Mouse (Mus musculus): ENCODE data around the gene Wdr11. TPM values are rescaled to one million over a fixed set of nuclear protein-coding genes. Genes with fewer than 3 reads are reported as not detected.

Gene Wdr11
- polyA plus RNA-seq, 1 experiment from 2014 or later, result 44.1 TPM

DNA sequence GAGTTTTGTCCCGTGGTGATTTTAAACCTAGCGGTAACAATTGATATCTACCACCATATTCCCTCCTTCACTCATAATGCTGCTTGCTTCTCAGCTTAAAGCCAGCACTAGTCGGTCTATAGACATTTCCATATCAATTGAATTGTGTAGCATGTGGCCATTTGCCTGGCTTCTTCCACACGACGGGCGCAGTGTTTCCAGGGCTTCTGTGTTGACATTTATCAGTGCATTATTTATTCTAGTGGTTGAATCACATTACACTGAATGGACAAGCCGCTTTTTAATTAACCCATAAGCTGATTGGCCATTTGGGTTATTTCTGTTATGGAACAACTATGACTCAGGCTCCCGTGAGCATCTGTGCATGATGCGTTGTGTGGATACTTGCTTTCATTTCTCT is 82.1 kb downstream of the Wdr11 start:
- Histone ChIP-seq H3K4me2 (replicated peaks) (no peak overlapping the region), H3K36me3 (no peaks in the 10 kb centered on the region), H3K4me1 (peaks cover 32% of the 10 kb centered on the region), H3K9me3 (no peaks in the 10 kb centered on the region), H3K27ac (no peak overlapping the region), H3K27me3 (0 out of 2 replicates have a peak, but pooled peaks cover 6% of the 10 kb centered on the region), H3K4me3 (no peak overlapping the region), H3K9ac (no peak overlapping the region)
- 84% methylated on average over 9 of the region's 9 CpGs for WGBS
- ATAC-seq (ENCODE audit: low FRiP score, low read depth), result no peak

- Histone ChIP-seq H3K4me2 (replicated peaks) (no peak overlapping the region), H3K9ac (no peak overlapping the region), H3K27me3 (0 out of 2 replicates have a peak, but pooled peaks cover 6% of the 10 kb centered on the region), H3K4me3 (no peak overlapping the region), H3K27ac (no peak overlapping the region), H3K9me3 (no peaks in the 10 kb centered on the region), H3K4me1 (peaks cover 32% of the 10 kb centered on the region), H3K36me3 (no peaks in the 10 kb centered on the region)
- ATAC-seq (ENCODE audit: low FRiP score, low read depth), result no peak
- WGBS, result 80% methylated on average over 4 of the region's 4 CpGs
Observed at GRCm38 (mm10) chr7:129674558-129674957, 82.9 kb downstream of the Wdr11 start.

DNA sequence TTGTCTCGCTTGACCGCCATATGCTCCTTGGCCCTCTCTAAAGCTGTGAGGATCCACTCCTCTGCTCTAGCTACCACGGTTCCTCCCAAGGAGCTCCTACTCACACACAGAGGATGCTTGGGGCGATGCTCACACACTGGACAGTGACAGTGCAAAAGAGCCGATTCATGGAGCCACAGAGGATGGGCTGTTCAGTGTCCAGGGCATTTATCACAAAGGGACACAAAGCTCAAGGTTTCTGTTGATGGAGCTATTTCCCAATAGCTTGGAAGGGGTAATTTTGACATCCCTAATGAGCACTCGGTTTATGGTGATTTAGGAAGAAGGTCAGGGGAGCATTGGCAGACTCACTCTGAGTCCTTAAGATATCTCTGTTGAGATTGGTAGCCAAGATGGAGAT is 84.2 kb downstream of the Wdr11 start:
- Histone ChIP-seq H3K9me3 (no peaks in the 10 kb centered on the region), H3K4me1 (peaks cover 27% of the 10 kb centered on the region), H3K9ac (no peak overlapping the region), H3K4me2 (replicated peaks) (no peak overlapping the region), H3K4me3 (no peak overlapping the region), H3K27ac (no peak overlapping the region), H3K27me3 (0 out of 2 replicates have a peak, but pooled peaks cover 6% of the 10 kb centered on the region), H3K36me3 (no peaks in the 10 kb centered on the region)
- no peak for ATAC-seq (ENCODE audit: low FRiP score, low read depth)
- WGBS, result 92% methylated on average over 6 of the region's 6 CpGs

GRCm38 (mm10) chr7:129677141-129677540 is 85.5 kb downstream of the Wdr11 start:
- Histone ChIP-seq H3K4me2 (replicated peaks) (no peak overlapping the region), H3K36me3 (no peaks in the 10 kb centered on the region), H3K4me1 (peaks cover 32% of the 10 kb centered on the region), H3K27me3 (0 out of 2 replicates have a peak, but pooled peaks cover 6% of the 10 kb centered on the region), H3K27ac (no peak overlapping the region), H3K9me3 (no peaks in the 10 kb centered on the region), H3K9ac (no peak overlapping the region), H3K4me3 (no peak overlapping the region)
- 53% methylated on average over 4 of the region's 4 CpGs for WGBS
- ATAC-seq (ENCODE audit: low FRiP score, low read depth), result no peak

DNA sequence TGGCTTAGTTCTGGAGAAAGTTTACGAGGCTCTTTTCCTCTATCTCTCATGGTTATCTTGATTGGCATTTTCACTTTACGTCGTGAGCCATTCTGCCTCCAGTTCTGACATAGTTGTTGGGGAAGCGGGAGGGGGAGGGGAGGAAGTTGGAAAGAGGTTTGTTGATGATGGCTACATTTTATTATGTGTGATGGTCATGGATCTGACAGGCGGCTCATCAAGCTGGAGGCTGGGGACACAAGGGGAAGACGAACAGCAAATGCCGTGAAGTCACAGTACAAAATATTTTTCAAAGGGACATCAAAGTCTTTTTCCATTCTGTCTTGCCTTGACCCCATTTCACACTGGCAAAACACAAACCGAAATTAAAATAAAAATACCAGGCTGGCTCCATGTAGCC is 86.8 kb downstream of the Wdr11 start:
- Histone ChIP-seq H3K27me3 (0 out of 2 replicates have a peak, but pooled peaks cover 6% of the 10 kb centered on the region), H3K27ac (peak overlapping the region; percentile 83), H3K4me3 (no peak overlapping the region), H3K9me3 (no peaks in the 10 kb centered on the region), H3K36me3 (no peaks in the 10 kb centered on the region), H3K4me1 (peaks cover 42% of the 10 kb centered on the region), H3K4me2 (replicated peaks) (peak overlapping the region; percentile 23), H3K9ac (no peak overlapping the region)
- ATAC-seq (ENCODE audit: low FRiP score, low read depth), result no peak
- WGBS, result 9% methylated on average over 8 of the region's 8 CpGs

- no peak overlapping the region for H3K4me3 ChIP-seq
- no peaks in the 10 kb centered on the region for H3K36me3 ChIP-seq
- H3K27ac ChIP-seq, result peak overlapping the region; percentile 89
- no peak overlapping the region for H3K9ac ChIP-seq
- H3K27me3 ChIP-seq, result 0 out of 2 replicates have a peak, but pooled peaks cover 6% of the 10 kb centered on the region
- 3% methylated on average over 8 of the region's 8 CpGs for WGBS
- peak; percentile 55 for ATAC-seq (ENCODE audit: low FRiP score, low read depth)
- no peaks in the 10 kb centered on the region for H3K9me3 ChIP-seq
- peaks cover 46% of the 10 kb centered on the region for H3K4me1 ChIP-seq
- peak overlapping the region; percentile 23 for H3K4me2 ChIP-seq (replicated peaks)
Observed at GRCm38 (mm10) chr7:129678972-129679371, 87.3 kb downstream of the Wdr11 start.

- H3K4me1 ChIP-seq, result peaks cover 58% of the 10 kb centered on the region
- H3K27me3 ChIP-seq, result 0 out of 2 replicates have a peak, but pooled peaks cover 6% of the 10 kb centered on the region
- H3K9ac ChIP-seq, result no peak overlapping the region
- H3K27ac ChIP-seq, result peak overlapping the region; percentile 22; the same call in 1 of the 2 replicates
- H3K9me3 ChIP-seq, result no peaks in the 10 kb centered on the region
- ATAC-seq (ENCODE audit: low FRiP score, low read depth), result 0 out of 2 replicates have a peak, but pooled peaks have one; percentile 49
- 29% methylated on average over 10 of the region's 10 CpGs for WGBS
- H3K36me3 ChIP-seq, result no peaks in the 10 kb centered on the region
- H3K4me2 ChIP-seq (replicated peaks), result no peak overlapping the region
- no peak overlapping the region for H3K4me3 ChIP-seq
Observed at GRCm38 (mm10) chr7:129680534-129681210, 89.0 kb downstream of the Wdr11 start.

DNA sequence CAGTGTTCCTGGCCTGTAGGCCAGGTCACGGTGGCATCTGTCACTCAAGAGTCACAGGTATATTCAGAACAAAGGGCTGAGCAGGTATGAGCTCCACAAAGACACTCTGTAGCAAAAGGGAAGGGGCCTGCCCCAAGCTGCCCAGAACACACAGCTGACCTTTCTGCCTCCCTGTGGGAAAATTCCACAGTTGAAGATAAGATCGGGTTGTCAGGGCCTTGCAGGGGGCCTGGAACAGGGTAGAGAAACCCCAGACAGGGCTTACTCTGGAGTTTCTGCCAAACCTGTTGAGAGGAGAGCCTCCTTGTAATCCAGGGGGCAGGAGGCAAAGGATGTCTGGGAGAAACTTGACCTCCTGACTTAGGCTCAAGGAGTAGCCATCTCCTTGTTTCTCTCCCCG is 90.9 kb downstream of the Wdr11 start:
- no peaks in the 10 kb centered on the region for H3K36me3 ChIP-seq
- H3K27me3 ChIP-seq, result no peaks in the 10 kb centered on the region
- no peak overlapping the region; the same call in 1 of the 2 replicates for H3K27ac ChIP-seq
- no peak for ATAC-seq (ENCODE audit: low FRiP score, low read depth)
- WGBS, result 57% methylated on average over 3 of the region's 3 CpGs
- no peak overlapping the region for H3K4me3 ChIP-seq
- H3K4me2 ChIP-seq (replicated peaks), result no peak overlapping the region
- no peak overlapping the region for H3K9ac ChIP-seq
- H3K9me3 ChIP-seq, result no peaks in the 10 kb centered on the region
- H3K4me1 ChIP-seq, result peaks cover 76% of the 10 kb centered on the region

GRCm38 (mm10) chr7:129685326-129685725 is 93.7 kb downstream of the Wdr11 start:
- ATAC-seq (ENCODE audit: low FRiP score, low read depth), result no peak
- Histone ChIP-seq H3K4me2 (replicated peaks) (no peak overlapping the region), H3K27ac (no peak overlapping the region), H3K4me1 (peaks cover 57% of the 10 kb centered on the region), H3K27me3 (no peaks in the 10 kb centered on the region), H3K36me3 (no peaks in the 10 kb centered on the region), H3K4me3 (no peak overlapping the region), H3K9me3 (no peaks in the 10 kb centered on the region), H3K9ac (no peak overlapping the region)
- WGBS, result 83% methylated on average over 5 of the region's 5 CpGs
